Mouse (Mus musculus): Measurements from ENCODE around the gene BC004004.
"Not testable (repeated sequence)": the region's sequence is repeated elsewhere in the genome, so short reads cannot be mapped to it uniquely, and the experiment has no call there.

BC004004 gene

DNA sequence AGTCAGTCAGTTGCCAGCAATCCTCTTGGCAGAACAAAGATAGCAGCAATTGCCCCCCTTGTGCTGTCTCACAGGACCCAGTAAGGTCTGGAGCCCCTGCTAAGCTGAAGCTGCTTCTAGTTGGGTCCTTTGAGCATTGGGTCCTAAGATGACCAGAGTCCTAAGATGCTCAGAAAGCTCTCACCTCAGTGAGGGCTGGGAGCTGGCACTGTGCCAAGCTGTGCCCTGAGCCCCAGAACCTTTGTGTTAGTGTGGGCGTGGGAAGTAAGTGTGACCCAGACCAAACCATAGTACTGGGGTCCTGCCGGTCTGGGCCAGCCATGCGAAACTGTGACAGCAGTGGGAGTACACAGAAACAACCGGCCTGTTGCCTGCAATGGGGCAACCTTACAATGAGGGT lies 30.7 kb downstream of the BC004004 start:
- DNase-seq (ENCODE audit: low read depth, low spot score): no peak

DNA sequence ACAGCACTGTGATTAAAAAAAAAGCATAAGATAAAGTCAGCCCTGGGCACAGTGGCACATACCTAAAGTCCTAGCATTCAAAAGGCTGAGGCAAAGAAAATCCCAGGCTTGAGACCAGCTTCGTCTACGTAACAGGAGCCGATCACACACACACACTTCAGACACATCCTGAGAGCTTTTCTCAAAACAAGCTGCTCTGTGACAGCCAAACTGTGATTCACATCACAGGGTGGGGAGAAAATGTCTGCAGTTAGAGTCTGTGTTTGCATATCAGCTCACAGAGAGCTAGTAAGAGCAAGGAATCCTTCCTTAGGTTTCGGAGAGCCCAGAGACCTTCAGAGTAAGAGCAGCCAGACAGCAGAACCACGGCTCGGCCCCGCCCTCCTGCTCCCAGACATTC lies 32.3 kb downstream of the BC004004 start:
- DNase-seq (ENCODE audit: low read depth, low spot score): no peak

- DNase-seq (ENCODE audit: low read depth, low spot score): no peak
These were observed 32.8 kb downstream of the BC004004 start for GRCm38 (mm10) chr17:29301421-29301820.

- no peak for DNase-seq (ENCODE audit: low read depth, low spot score)
These were observed 33.6 kb downstream of the BC004004 start for GRCm38 (mm10) chr17:29302149-29302548.

DNA sequence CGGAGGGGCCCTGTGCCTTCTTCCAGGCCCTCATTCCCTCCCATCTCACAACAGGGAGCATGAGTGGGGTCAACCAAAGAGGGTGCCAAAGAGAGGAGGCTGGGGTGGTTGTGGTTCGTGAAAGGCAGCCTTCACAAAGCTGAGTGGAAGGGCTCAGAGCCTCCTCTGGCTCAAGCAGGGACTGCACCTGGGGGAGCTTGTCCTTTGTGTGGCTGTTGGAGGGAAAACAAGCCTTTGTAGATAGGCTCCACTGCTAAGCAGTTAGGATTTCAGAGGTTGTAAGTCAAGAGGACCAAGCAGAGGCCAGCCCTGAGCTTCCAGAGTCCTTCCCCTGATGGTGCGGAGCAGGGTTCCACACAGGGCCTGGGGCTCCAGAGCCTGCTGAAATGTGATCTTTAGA lies 34.5 kb downstream of the BC004004 start:
- no peak for DNase-seq (ENCODE audit: low read depth, low spot score)

DNA sequence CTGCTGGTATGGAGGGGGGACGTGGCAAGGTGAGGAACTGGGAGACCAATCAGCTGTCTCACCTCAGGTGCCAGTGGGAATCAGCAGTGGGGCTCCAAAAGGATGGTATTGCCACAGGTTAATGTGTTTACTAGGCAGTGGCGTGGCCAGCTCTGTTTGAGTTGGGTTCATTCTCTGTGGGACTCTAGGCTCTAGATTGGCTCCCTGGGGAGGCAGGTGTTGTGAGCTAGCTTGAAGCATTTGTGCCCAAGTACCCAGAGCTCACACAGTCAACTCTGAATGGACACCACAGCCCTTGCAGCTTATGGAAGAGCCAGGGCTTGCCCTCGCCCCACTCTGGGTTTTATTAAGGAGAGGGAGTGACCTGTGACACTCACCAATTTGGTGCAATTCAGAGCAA lies 35.3 kb downstream of the BC004004 start:
- no peak for DNase-seq (ENCODE audit: low read depth, low spot score)

GRCm38 (mm10) chr17:29304376-29305057 lies 35.9 kb downstream of the BC004004 start:
- DNase-seq (ENCODE audit: low read depth, low spot score): no peak

DNA sequence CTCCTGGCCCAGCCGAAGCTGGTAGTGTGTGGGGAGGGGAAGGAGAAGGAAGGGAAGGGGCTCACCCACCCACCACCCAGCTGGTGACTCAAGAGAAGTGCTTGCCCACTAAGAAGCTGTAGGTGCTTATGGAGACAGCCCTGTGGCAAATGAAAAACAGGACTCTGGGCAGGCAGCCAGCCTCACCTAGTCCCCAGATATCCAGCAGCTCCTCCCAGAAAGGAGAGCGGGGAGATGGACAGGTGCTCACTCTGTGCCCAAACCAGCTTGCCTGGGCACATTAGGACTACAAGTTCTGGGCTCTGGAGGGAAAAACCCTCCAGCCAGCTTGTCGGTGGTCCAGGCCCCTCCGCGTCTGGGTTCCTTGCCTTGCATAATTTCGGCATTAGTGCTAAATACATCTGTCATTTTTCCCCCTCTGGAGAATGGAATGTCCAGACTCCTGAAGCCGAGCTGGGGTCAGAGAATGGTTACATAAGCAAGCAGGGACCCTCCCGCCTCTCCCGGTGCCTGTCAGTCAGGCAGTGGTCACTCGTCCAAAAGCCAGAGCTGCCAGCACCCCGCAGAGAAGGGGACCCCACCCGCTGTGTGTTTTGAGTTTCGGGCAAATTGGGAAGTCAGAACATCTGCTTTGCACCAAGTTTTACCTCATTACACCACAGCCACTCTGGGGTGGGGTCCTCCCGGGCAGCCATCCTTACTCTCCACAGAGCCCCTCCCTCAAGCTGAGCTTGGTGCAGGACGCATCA lies 36.6 kb downstream of the BC004004 start:
- no peak for DNase-seq (ENCODE audit: low read depth, low spot score)

DNA sequence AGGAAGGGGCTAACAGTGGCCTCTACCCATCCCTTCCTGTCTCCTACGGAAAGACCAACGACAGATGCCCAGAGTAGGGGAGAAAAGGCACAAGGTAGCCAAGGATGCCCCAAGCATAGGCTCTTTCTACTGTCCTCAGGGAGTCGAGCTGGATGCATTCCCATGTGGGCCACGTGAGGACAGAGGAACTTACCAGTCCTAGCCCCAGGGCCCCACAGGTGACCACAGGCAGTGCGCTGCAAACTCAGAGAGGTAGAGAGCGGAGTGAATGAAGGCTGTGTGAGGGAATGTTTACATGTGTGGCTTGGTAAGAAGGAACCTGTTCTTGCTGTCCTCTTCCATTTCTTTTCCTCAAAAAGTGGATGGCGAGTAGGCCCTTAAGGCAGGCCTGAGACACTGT lies 37.3 kb downstream of the BC004004 start:
- DNase-seq (ENCODE audit: low read depth, low spot score): no peak

DNA sequence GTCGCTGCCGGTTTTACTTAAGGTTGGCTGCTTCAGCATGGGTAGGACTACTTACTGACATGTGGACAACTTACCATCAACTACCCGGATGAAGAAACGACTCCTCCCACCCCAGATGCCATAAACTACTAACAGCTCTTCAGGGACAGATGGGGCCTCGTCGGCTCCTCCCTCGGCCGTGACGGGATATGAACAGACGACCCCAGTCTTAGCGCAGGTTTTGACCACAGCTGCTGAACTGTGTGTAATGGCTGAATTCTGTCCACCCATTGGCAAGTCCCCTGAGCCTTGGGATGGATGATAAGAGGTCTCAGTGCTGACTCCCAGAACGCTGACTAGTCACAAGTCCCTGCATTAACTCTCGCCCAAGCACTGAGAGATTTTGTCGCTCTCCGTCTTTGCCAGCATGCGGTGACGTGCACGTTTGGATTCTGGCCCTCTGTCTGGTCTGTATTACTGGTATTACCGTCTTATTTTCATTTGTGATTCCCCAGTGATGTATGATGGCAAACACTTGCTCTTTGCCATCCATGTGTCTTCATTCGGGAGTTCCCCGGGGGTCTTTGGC lies 41.6 kb downstream of the BC004004 start:
- no peak for DNase-seq (ENCODE audit: low read depth, low spot score)

DNA sequence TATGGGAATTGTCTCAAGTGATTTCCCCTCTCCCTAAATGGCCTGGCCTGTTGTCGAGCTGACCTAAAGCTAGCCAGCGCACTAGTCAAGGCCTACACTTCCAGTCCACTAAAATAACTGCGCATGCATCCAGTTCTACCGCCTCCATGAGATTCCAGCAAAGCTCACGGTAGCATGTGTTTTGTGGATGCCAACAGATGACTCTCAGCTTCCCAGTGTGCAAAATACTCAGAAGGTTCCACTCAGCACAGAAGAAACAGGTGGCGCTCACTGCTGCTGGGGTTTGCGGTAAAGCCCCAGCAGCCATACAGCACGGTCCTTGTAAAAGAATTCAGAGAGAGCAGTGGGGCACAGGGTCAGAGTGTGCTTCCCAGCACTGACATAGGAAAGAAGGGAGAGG lies 43.0 kb downstream of the BC004004 start:
- no peak for DNase-seq (ENCODE audit: low read depth, low spot score)

- no peak for DNase-seq (ENCODE audit: low read depth, low spot score)
These were observed 43.5 kb downstream of the BC004004 start for GRCm38 (mm10) chr17:29312082-29312481.

GRCm38 (mm10) chr17:29313300-29313699 lies 44.7 kb downstream of the BC004004 start:
- DNase-seq (ENCODE audit: low read depth, low spot score): no peak

DNA sequence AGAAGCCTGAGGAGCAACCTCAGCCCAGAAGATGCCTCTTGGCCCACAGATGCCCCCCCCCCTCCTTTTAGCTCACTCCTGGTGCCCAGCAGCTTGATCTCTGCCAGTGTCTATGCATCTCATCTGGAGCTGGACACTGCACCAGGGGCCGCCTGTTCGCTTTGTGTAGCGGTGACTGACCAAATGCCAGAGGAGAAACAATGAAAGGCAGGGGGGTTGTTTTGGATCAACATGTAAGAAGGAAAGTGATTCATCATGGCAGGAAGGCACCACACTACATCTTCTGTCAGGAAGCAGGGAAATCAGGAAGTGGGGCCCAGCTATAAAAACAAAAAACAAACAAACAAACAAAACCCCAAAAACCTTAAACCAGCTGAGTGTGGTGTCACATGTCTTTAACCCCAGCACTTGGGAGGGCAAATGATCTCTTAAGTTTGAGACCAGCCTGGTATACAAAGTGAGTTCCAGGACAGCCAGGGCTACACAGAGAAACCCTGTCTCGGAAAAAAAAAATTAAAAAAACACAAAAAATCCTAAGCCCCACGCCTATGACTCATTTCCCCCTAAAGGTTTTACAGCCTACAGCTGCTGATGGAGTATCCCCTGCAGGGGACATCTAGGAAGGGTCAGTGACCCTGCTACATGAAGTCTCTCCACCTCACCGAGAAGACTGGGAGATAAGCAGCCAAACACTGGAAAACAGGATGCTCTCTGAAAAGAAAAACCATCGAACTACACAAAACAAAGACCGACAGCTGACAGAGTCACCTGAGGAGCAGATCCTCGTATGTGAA lies 47.3 kb downstream of the BC004004 start:
- DNase-seq (ENCODE audit: low read depth, low spot score): no peak

GRCm38 (mm10) chr17:29316891-29317290 lies 48.3 kb downstream of the BC004004 start:
- DNase-seq (ENCODE audit: low read depth, low spot score): no peak

DNA sequence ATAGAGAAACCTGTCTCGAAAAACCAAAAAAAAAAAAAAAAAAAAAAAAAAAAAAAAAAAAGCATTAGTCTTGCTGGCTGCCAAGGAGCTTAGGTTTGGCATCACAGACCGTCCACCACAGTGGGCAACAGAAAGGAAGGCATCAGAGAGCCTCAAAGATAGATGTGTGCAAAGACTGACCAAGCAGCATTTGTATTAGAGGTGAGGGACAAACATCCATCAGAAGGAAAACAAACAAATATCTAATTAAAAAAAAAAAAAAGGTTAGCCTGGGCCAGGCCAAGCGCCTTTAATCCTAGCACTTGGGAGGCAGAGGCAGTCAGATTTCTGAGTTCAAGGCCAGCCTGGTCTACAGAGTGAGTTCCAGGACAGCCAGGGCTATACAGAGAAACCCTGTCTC lies 48.8 kb downstream of the BC004004 start, which contains the start of gene Pi16:
Gene Pi16, plus strand, starts transcription at position 301 of the 400 bp plus-strand sequence.
- DNase-seq (ENCODE audit: low read depth, low spot score): not testable (repeated sequence)

DNA sequence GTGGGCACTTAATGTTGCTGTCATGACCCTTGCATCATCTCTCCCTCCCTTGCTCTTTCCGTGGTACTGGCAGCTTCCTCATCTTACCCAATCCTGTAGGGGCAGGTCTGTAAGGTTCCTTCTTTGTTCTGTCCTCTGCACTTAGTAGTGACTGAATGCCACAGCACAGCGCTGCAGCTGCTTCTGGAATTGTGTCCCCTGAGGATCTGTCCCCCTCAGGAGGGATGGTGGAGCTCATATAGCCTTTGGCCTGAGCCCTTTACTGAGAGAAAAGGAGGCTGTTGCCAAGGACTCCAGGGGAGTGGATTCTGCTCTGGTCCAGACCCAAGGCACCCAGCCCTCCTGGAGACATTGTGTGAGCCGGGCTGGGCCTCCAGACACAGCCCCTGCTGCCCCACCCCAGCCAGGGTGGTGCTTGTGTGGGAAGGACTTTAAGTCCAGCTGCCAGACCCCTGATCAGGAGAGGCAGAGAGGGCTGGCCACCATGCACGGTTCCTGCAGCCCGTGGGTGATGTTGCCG lies 50.2 kb downstream of the BC004004 start:
- DNase-seq (ENCODE audit: low read depth, low spot score): no peak

DNA sequence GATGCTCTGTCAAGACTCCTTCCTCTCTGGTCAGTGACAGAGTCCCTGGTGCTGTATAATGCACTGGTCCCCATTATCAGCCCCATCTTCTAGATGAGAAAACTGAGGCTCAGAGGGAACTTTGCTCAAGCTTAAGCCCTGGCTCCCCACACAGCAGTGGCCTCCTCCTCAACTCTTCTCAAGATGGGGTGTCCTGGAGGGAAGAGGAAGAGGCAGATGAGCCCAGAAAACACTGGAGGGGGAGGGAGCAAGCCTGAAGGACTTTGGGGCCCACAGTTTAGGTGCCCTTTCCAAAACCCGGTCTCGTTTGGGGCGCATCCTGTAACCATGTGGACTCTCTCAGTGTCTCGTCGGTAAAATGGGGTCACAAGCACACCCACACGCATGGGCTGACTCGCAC lies 50.9 kb downstream of the BC004004 start:
- DNase-seq (ENCODE audit: low read depth, low spot score): no peak

- DNase-seq (ENCODE audit: low read depth, low spot score): no peak
These were observed 51.5 kb downstream of the BC004004 start for GRCm38 (mm10) chr17:29319881-29320639.

GRCm38 (mm10) chr17:29321765-29322602 lies 53.4 kb downstream of the BC004004 start:
- no peak for DNase-seq (ENCODE audit: low read depth, low spot score)
